Mouse (Mus musculus) thymus, adult 2 months (tissue): ENCODE results near the gene Apoe. TPM values are rescaled to one million over a fixed set of nuclear protein-coding genes. Genes with fewer than 3 reads are reported as not detected.
"Not testable (repeated sequence)": the region's sequence is repeated elsewhere in the genome, so short reads cannot be mapped to it uniquely, and the experiment has no call there.

Source experiments
- DNase-seq: peaks from one replicate; pipeline ENCODE4 v3.0.0; 2021
- H3K27ac ChIP-seq: fragments of 200-500 bp; 2 replicates; pipeline ENCODE4 v1.5.1; 2012; ENCODE audit warnings: low read length, control low read depth; ENCODE audit not compliant: control insufficient read depth, insufficient read depth
- H3K27me3 ChIP-seq: fragments of 200-500 bp; 2 replicates; pipeline ENCODE4 v1.6.1; 2012; ENCODE audit warnings: mild to moderate bottlenecking, low read length, moderate library complexity, mixed read lengths; ENCODE audit not compliant: control insufficient read depth, insufficient read depth
- H3K36me3 ChIP-seq: fragments of 200-500 bp; 2 replicates; pipeline ENCODE4 v1.6.1; 2012; ENCODE audit warnings: mild to moderate bottlenecking, low read length, moderate library complexity; ENCODE audit not compliant: control insufficient read depth, insufficient read depth
- H3K4me1 ChIP-seq: fragments of 200-500 bp; replicated peaks from 2 replicates; pipeline ENCODE4 v1.6.1; 2012; ENCODE audit warnings: low read length; ENCODE audit not compliant: control insufficient read depth, insufficient read depth
- H3K4me3 ChIP-seq: fragments of 200-500 bp; 2 replicates; pipeline ENCODE4 v1.5.1; 2012; ENCODE audit warnings: mild to moderate bottlenecking, low read length, control low read depth, moderate library complexity; ENCODE audit not compliant: control insufficient read depth, insufficient read depth
- CTCF ChIP-seq: fragments of 200-500 bp; IDR thresholded peaks from 2 replicates; pipeline ENCODE4 v1.5.1; 2012; ENCODE audit warnings: mild to moderate bottlenecking, control low read depth, low read length, moderate library complexity, borderline replicate concordance; ENCODE audit not compliant: control insufficient read depth, poor library complexity, insufficient read depth; ENCODE audit errors: extremely low read depth
- POLR2A ChIP-seq: fragments of 200-500 bp; IDR thresholded peaks from 2 replicates; pipeline ENCODE4 v1.6.1; 2012; ENCODE audit warnings: mild to moderate bottlenecking, low read length, control low read depth, moderate library complexity; ENCODE audit not compliant: control insufficient read depth, poor library complexity, insufficient read depth; ENCODE audit errors: extremely low read depth
- whole genome bisulfite sequencing: fragments of 180-500 bp; shearing (Covaris S2); methylation state at CpG from one replicate; pipeline ENCODE4 v1.1.7; 2018; 5-methylcytosine and 5-hydroxymethylcytosine counted together
- polyA plus RNA-seq: library from polyadenylated mRNA; depleted of rRNA; stranded (reverse); fragments of >200 nt; gene quantifications from 2 replicates; pipeline ENCODE4 v1.2.3, GENCODE M21; 2012

Gene Apoe
- polyA plus RNA-seq, 1 experiment, result 2,086 TPM

DNA sequence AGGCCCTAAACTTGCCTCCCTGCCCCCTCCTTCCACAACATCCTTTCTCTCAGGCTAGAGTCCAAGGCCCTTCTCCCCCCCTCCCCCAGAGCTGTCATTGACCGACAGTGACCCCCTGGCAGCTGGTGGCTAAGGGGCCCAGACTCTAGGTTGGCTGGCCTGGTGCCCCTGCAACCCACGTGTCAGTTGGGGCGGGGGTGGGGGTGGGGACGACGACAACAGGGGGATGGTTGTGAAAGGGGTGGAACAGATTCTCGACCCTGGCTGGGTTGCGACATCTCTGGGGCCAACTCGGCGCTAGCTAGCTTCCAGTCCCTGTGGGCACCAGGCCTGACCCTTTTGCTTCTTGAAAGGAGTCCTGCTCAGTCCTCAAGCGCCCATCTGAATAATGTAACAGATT, 5.6 kb downstream of the Apoe start:
- no peak for DNase-seq
- Histone ChIP-seq H3K27me3 (no peaks in the 10 kb centered on the region), H3K27ac (no peak overlapping the region), H3K36me3 (no peaks in the 10 kb centered on the region), H3K4me1 (peaks cover 3% of the 10 kb centered on the region), H3K4me3 (no peak overlapping the region)
- 50% methylated on average over 10 of the region's 10 CpGs for WGBS
- TF ChIP-seq CTCF (no peak), POLR2A (no peak)

DNA sequence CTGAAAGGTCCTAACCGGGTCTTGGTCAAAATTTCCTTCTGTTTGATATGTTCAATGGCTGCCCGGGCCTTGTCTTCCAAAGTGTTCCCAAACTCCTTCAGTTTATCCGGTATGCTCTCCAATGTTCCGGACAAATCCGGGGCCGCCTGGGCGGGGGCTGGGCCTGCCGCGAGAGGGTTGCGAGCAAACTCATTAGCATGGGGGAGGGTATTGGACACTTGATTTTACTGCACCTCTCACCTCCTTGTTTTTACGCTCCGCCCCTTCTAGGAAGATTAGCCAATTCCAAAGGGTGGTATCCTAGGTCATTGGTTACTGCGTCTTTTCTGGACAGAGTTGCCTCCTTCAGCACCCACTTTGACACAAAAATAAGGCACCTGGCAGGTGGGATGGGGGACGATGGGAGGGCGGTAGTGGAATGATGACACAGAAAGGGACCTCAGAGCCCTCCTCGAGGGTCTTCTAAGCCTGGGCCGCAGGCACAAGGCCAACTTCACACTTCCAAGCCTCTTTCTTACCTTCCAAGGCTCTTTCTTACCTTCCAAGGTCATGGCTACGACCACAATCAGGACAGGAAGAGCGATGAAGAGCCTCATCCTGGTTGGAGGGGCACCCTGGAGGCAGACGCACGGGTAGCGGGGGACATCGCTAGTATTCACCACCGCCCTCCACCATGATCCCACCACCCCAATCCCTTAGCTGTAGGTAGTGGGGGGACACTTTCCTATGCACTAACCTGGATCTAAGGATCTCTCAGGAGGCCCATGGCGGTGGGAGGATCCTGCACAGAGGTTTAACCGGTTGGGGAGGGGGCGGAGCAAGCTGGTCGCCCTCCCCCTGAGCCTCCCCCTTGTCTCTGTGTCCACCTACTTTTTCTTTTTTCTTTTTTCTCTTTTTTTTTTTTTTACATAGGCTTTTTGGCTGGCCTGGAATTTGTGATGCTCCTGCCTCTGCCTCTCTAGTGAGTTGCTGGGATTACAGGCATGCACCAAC, 6.8 kb downstream of the Apoe start, which contains the start of gene Apoc1:
Gene Apoc1, minus strand, starts transcription at position 788 of the 993 bp plus-strand sequence.
- TF ChIP-seq CTCF (no peak), POLR2A (no peak)
- no peak within 1 kb of the TSS for H3K27ac ChIP-seq
- no peak within 1 kb of the TSS for H3K4me3 ChIP-seq
- WGBS, result 93% methylated on average over 28 of the region's 28 CpGs
- H3K4me1 ChIP-seq, result no peaks in the 10 kb centered on the region
- no peak for DNase-seq
- no peaks in the 10 kb centered on the region for H3K27me3 ChIP-seq
- no peaks in the 10 kb centered on the region for H3K36me3 ChIP-seq

DNA sequence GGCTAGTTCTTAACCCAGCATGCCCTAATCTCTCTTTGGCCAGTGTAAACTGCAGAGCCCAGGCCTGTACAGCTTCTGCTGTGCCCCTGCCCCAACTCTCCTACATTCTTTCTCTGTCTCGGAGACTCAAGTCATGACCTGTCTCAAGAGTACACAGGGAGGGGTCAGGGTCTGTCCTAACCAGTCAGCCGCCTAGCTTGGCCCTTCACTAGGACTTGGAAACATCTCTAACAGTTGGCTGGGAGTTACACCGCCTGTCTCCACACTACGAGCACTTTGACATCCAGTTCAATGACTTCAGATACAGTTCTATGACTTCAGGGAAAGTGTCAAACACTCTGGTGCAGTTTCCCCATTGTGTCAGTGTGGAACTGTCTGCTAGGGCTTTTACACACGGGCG, 7.6 kb downstream of the Apoe start:
- Histone ChIP-seq H3K4me1 (no peaks in the 10 kb centered on the region), H3K27ac (no peak overlapping the region), H3K36me3 (no peaks in the 10 kb centered on the region), H3K4me3 (no peak overlapping the region), H3K27me3 (no peaks in the 10 kb centered on the region)
- no peak for DNase-seq
- 93% methylated on average over 6 of the region's 6 CpGs for WGBS
- no peak for TF ChIP-seq CTCF
- no peak for TF ChIP-seq POLR2A

DNA sequence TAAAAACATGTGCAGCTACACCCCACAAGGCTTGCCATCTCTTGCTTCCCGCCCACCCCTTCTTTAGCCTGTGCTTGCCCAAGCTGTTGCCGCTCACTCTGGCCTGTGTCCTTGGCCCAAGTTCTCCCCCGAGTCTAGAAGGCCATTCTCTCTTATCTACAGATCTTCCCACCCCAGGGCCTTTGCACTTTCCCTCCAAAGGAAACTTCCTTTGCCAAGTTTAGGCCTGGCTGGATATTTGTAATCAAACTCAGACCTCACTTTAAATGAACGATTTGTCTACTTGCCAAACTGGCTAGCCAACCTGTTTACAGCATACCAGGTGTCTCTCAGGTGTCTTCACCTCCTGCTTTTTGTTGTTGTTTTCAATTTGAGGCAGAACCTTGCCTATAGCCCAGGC, 8.1 kb downstream of the Apoe start:
- DNase-seq, result no peak
- H3K4me1 ChIP-seq, result no peaks in the 10 kb centered on the region
- no peak for TF ChIP-seq CTCF
- no peak for TF ChIP-seq POLR2A
- no peaks in the 10 kb centered on the region for H3K36me3 ChIP-seq
- no peaks in the 10 kb centered on the region for H3K27me3 ChIP-seq
- WGBS, result 93% methylated on average over 4 of the region's 4 CpGs
- H3K4me3 ChIP-seq, result no peak overlapping the region
- no peak overlapping the region for H3K27ac ChIP-seq

DNA sequence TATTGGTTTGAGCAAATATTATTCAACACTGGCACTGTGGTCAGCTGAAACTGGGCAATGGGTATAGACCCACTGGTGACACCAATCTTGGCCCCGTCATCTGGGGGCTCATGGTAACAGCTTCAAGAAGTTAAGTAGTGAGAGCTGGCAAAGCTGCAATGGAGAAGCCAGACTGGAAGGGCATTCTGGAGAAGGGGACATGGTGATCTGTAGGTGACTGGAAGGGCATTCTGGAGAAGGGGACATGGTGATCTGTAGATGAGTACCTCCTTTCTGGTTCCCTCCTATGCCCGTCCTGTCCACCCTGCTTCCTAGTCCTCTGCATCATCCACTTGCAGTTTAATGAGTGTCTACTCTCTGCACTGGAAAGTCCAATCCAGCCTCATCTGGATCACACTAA, 10.4 kb downstream of the Apoe start:
- TF ChIP-seq CTCF (no peak), POLR2A (no peak)
- no peaks in the 10 kb centered on the region for H3K4me1 ChIP-seq
- H3K27ac ChIP-seq, result no peak overlapping the region
- no peak overlapping the region for H3K4me3 ChIP-seq
- no peaks in the 10 kb centered on the region for H3K27me3 ChIP-seq
- DNase-seq, result no peak
- H3K36me3 ChIP-seq, result no peaks in the 10 kb centered on the region
- whole genome bisulfite sequencing, result 95% methylated on average over 2 of the region's 2 CpGs

DNA sequence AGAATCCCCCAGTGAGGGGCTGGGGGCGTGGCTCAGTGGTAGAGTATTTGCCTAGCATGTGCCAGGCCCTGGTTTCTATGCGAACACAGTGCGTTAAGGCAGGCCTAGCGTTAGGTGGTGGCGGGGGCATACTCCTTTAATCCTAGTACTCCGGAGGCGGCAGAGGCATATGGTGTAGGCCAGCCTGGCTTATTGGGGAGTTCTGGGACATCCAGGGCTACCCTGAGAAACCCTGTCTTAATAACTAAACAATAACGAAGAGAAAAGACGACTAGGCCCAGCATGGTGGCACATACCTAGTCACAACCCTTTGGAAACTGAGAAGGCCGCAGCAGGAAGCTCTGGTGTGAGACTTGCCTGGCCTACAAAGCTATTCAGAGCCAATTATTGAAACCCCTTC, 10.9 kb downstream of the Apoe start:
- WGBS, result 97% methylated on average over 10 of the region's 10 CpGs
- Histone ChIP-seq H3K27me3 (no peaks in the 10 kb centered on the region), H3K4me1 (no peaks in the 10 kb centered on the region), H3K27ac (no peak overlapping the region), H3K4me3 (no peak overlapping the region), H3K36me3 (no peaks in the 10 kb centered on the region)
- no peak for TF ChIP-seq CTCF
- no peak for TF ChIP-seq POLR2A
- DNase-seq, result no peak

DNA sequence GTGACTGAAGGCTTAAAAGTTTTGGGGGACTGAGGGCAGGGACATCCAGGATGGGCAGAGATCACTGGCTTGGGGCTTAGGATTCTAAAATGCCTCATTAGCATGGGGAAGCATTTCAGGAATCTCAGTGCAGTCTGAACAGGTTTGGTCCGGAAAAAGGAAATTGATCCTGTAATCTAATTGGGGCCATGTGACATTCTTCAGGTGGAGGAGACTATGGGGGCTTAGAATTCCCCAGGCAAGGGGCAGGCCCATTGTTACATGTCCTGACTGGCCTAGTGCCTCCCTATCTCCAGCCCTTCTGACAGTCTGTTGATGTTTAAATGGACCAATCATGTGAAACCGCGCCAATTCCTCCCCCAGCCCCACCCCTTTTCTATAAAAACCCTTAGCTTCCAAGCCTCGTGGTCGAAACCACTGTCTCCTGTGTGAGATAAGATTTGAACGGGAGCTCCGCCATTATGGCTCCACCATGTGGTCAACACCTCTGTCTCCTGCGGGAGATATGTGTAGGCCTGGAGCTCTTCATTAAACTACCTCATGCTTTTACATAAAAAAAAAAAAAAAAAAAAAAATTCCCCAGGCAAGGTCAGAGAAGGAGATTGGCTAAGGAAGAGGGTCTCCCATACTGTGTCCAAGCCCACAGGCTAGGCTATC, 11.9 kb downstream of the Apoe start:
- H3K27me3 ChIP-seq, H3K4me1 ChIP-seq, H3K4me3 ChIP-seq, H3K27ac ChIP-seq, DNase-seq, H3K36me3 ChIP-seq: not testable (repeated sequence)
- 71% methylated on average over 8 of the region's 8 CpGs for WGBS
